Mouse (Mus musculus) ES-Bruce4 (cell line): Measurements from ENCODE around the gene Nr2e3. TPM values are rescaled to one million over a fixed set of nuclear protein-coding genes. Genes with fewer than 3 reads are reported as not detected.

Experiments
- H3K27ac ChIP-seq: 2 replicates; pipeline ENCODE4 v1.5.1; 2012; ENCODE audit warnings: low read length, inconsistent platforms; ENCODE audit not compliant: insufficient read depth
- H3K27me3 ChIP-seq: 2 replicates; pipeline ENCODE4 v1.6.1; 2012; ENCODE audit warnings: mild to moderate bottlenecking, low read length, inconsistent platforms; ENCODE audit not compliant: control insufficient read depth, poor library complexity, insufficient read depth, severe bottlenecking
- H3K36me3 ChIP-seq: 2 replicates; pipeline ENCODE4 v1.6.1; 2012; ENCODE audit warnings: inconsistent platforms, mild to moderate bottlenecking, low read length, moderate library complexity; ENCODE audit not compliant: control insufficient read depth, poor library complexity, insufficient read depth, severe bottlenecking
- H3K4me1 ChIP-seq: one replicate; pipeline ENCODE4 v1.8.1; 2011; ENCODE audit warnings: low read length; ENCODE audit not compliant: control insufficient read depth, insufficient read depth
- H3K4me3 ChIP-seq: 2 replicates; pipeline ENCODE4 v1.5.1; 2011; ENCODE audit warnings: low read depth, mild to moderate bottlenecking, low read length
- H3K9ac ChIP-seq: 2 replicates; pipeline ENCODE4 v1.6.1; 2012; ENCODE audit warnings: low read depth, mild to moderate bottlenecking, inconsistent platforms; ENCODE audit not compliant: poor library complexity, severe bottlenecking
- H3K9me3 ChIP-seq: replicated peaks from 2 replicates; pipeline ENCODE4 v1.6.1; 2012; ENCODE audit warnings: mild to moderate bottlenecking, low read length, inconsistent platforms; ENCODE audit not compliant: control insufficient read depth, poor library complexity, insufficient read depth, severe bottlenecking
- CTCF ChIP-seq: IDR thresholded peaks from one replicate; pipeline ENCODE4 v1.8.1; 2011; ENCODE audit warnings: low read depth, low read length
- EP300 ChIP-seq: IDR thresholded peaks from 2 replicates; pipeline ENCODE4 v1.6.1; 2011; ENCODE audit warnings: low read depth, low read length; ENCODE audit not compliant: insufficient read depth
- POLR2A ChIP-seq: IDR thresholded peaks from one replicate; pipeline ENCODE4 v1.8.1; 2011; ENCODE audit warnings: low read length; ENCODE audit not compliant: insufficient read depth
- polyA plus RNA-seq: library from polyadenylated mRNA; stranded (reverse); fragments of >200 nt; gene quantifications from 2 replicates; pipeline ENCODE4 v1.2.4, GENCODE M21; 2011; ENCODE audit warnings: low read depth; ENCODE audit not compliant: missing spikeins, insufficient read depth, insufficient read length

Gene Nr2e3
- polyA plus RNA-seq, 1 experiment, result not detected

- no peaks in the 10 kb centered on the region for H3K27me3 ChIP-seq
- no peak overlapping the region for H3K9ac ChIP-seq
- no peak overlapping the region for H3K4me3 ChIP-seq
- H3K36me3 ChIP-seq, result no peaks in the 10 kb centered on the region
- H3K9me3 ChIP-seq, result no peaks in the 10 kb centered on the region
- no peak overlapping the region for H3K27ac ChIP-seq
- TF ChIP-seq EP300, result no peak
- H3K4me1 ChIP-seq, result no peaks in the 10 kb centered on the region
Measured at GRCm38 (mm10) chr9:59989864-59990263, 29.4 kb upstream of the Nr2e3 start.

- Histone ChIP-seq H3K9me3 (no peaks in the 10 kb centered on the region), H3K4me1 (no peaks in the 10 kb centered on the region), H3K9ac (no peak overlapping the region), H3K27ac (no peak overlapping the region), H3K4me3 (no peak overlapping the region), H3K36me3 (no peaks in the 10 kb centered on the region), H3K27me3 (no peaks in the 10 kb centered on the region)
- TF ChIP-seq POLR2A (no peak), CTCF (no peak), EP300 (no peak)
Measured at GRCm38 (mm10) chr9:59985900-59986572, 25.6 kb upstream of the Nr2e3 start.

GRCm38 (mm10) chr9:59981116-59981515 is 20.7 kb upstream of the Nr2e3 start:
- H3K27ac ChIP-seq, result no peak overlapping the region
- H3K4me1 ChIP-seq, result no peaks in the 10 kb centered on the region
- TF ChIP-seq POLR2A (no peak), EP300 (no peak), CTCF (no peak)
- no peaks in the 10 kb centered on the region for H3K27me3 ChIP-seq
- no peak overlapping the region for H3K4me3 ChIP-seq
- H3K9me3 ChIP-seq, result no peaks in the 10 kb centered on the region
- no peak overlapping the region for H3K9ac ChIP-seq
- no peaks in the 10 kb centered on the region for H3K36me3 ChIP-seq

GRCm38 (mm10) chr9:59971263-59971662 is 10.8 kb upstream of the Nr2e3 start:
- H3K36me3 ChIP-seq, result no peaks in the 10 kb centered on the region
- H3K27me3 ChIP-seq, result no peaks in the 10 kb centered on the region
- H3K4me1 ChIP-seq, result no peaks in the 10 kb centered on the region
- H3K27ac ChIP-seq, result no peak overlapping the region
- H3K4me3 ChIP-seq, result no peak overlapping the region
- TF ChIP-seq POLR2A (no peak), CTCF (no peak), EP300 (no peak)
- H3K9me3 ChIP-seq, result no peaks in the 10 kb centered on the region
- H3K9ac ChIP-seq, result no peak overlapping the region

- H3K9me3 ChIP-seq, result no peaks in the 10 kb centered on the region
- H3K4me1 ChIP-seq, result peaks cover 4% of the 10 kb centered on the region
- H3K36me3 ChIP-seq, result no peaks in the 10 kb centered on the region
- H3K9ac ChIP-seq, result no peak overlapping the region
- H3K27ac ChIP-seq, result no peak overlapping the region
- no peak overlapping the region for H3K4me3 ChIP-seq
- H3K27me3 ChIP-seq, result no peaks in the 10 kb centered on the region
- no peak for TF ChIP-seq POLR2A
- no peak for TF ChIP-seq EP300
- peak; percentile 84 for TF ChIP-seq CTCF
Measured at GRCm38 (mm10) chr9:59969383-59969782, 8.9 kb upstream of the Nr2e3 start.

GRCm38 (mm10) chr9:59965046-59965445 is 4.6 kb upstream of the Nr2e3 start:
- TF ChIP-seq CTCF (no peak), EP300 (no peak), POLR2A (no peak)
- Histone ChIP-seq H3K9me3 (no peaks in the 10 kb centered on the region), H3K36me3 (no peaks in the 10 kb centered on the region)

More at GRCm38 (mm10) chr9:59965046-59965445, 4.6 kb upstream of the Nr2e3 start:
- no peaks in the 10 kb centered on the region for H3K27me3 ChIP-seq
- H3K27ac ChIP-seq, result no peak overlapping the region
- H3K9ac ChIP-seq, result no peak overlapping the region
- peaks cover 5% of the 10 kb centered on the region for H3K4me1 ChIP-seq
- no peak overlapping the region for H3K4me3 ChIP-seq
